Mouse (Mus musculus): ENCODE results near the gene Fiz1. TPM values are rescaled to one million over a fixed set of nuclear protein-coding genes. Genes with fewer than 3 reads are reported as not detected.
"Not testable (repeated sequence)": the region's sequence is repeated elsewhere in the genome, so short reads cannot be mapped to it uniquely, and the experiment has no call there.

Gene Fiz1
- polyA plus RNA-seq, 1 experiment from 2014 or later: 34.3 TPM

- Histone ChIP-seq H3K36me3 (ENCODE audit: control insufficient read depth, insufficient read depth, low read length) (peaks cover 12% of the 10 kb centered on the region), H3K9ac (ENCODE audit: low read length) (no peak overlapping the region), H3K9me3 (replicated peaks; ENCODE audit: control insufficient read depth, low read length) (no peaks in the 10 kb centered on the region), H3K4me3 (ENCODE audit: low read depth, low read length) (no peak overlapping the region), H3K27ac (ENCODE audit: low read depth, low read length) (no peak overlapping the region), H3K4me2 (ENCODE audit: low read length) (no peak overlapping the region), H3K27me3 (replicated peaks; ENCODE audit: control insufficient read depth, insufficient read depth, low read length) (no peaks in the 10 kb centered on the region), H3K4me1 (ENCODE audit: control insufficient read depth, insufficient read depth, low read length) (peaks cover 13% of the 10 kb centered on the region)
- 98% methylated on average over 2 of the region's 2 CpGs for WGBS
- ATAC-seq: no peak
- DNase-seq (ENCODE audit: low spot score): no peak
Observed at GRCm38 (mm10) chr7:5016920-5017319, 2.4 kb upstream of the Fiz1 start.

- H3K27ac ChIP-seq (ENCODE audit: low read depth, low read length): peak overlapping the region; percentile 99
- peak overlapping the region; percentile 70 for H3K9ac ChIP-seq (ENCODE audit: low read length)
- peak overlapping the region; percentile 59 for H3K4me2 ChIP-seq (ENCODE audit: low read length)
- H3K4me1 ChIP-seq (ENCODE audit: control insufficient read depth, insufficient read depth, low read length): peaks cover 6% of the 10 kb centered on the region
- H3K36me3 ChIP-seq (ENCODE audit: control insufficient read depth, insufficient read depth, low read length): peaks cover 19% of the 10 kb centered on the region
- ATAC-seq (no peak), DNase-seq (ENCODE audit: low spot score) (no peak)
- no peaks in the 10 kb centered on the region for H3K9me3 ChIP-seq (replicated peaks; ENCODE audit: control insufficient read depth, low read length)
- peak overlapping the region; percentile 70 for H3K4me3 ChIP-seq (ENCODE audit: low read depth, low read length)
- WGBS: 70% methylated on average over 3 of the region's 3 CpGs
- no peaks in the 10 kb centered on the region for H3K27me3 ChIP-seq (replicated peaks; ENCODE audit: control insufficient read depth, insufficient read depth, low read length)
Observed at GRCm38 (mm10) chr7:5016057-5016456, 1.6 kb upstream of the Fiz1 start.

- H3K4me1 ChIP-seq (ENCODE audit: control insufficient read depth, insufficient read depth, low read length): peaks cover 5% of the 10 kb centered on the region; the same call in 1 of the 2 replicates
- peak within 1 kb of the TSS; percentile 88 for H3K9ac ChIP-seq (ENCODE audit: low read length)
- H3K36me3 ChIP-seq (ENCODE audit: control insufficient read depth, insufficient read depth, low read length): peaks cover 26% of the 10 kb centered on the region
- peak within 1 kb of the TSS; percentile 59 for H3K4me2 ChIP-seq (ENCODE audit: low read length)
- peak within 1 kb of the TSS; percentile 70 for H3K4me3 ChIP-seq (ENCODE audit: low read depth, low read length)
- H3K27me3 ChIP-seq (replicated peaks; ENCODE audit: control insufficient read depth, insufficient read depth, low read length): no peaks in the 10 kb centered on the region
- DNase-seq (ENCODE audit: low spot score) (peak; percentile 97), ATAC-seq (peak; percentile 78)
- under 1% methylated on average over 60 of the region's 76 CpGs for WGBS
- no peaks in the 10 kb centered on the region for H3K9me3 ChIP-seq (replicated peaks; ENCODE audit: control insufficient read depth, low read length)
- H3K27ac ChIP-seq (ENCODE audit: low read depth, low read length): peak within 1 kb of the TSS; percentile 99
Observed at GRCm38 (mm10) chr7:5015118-5016001, 863 bp upstream of the Fiz1 start, which contains the start of gene Gm44973. Gene Gm44973 (plus strand): TSS chr7:5015496.

DNA sequence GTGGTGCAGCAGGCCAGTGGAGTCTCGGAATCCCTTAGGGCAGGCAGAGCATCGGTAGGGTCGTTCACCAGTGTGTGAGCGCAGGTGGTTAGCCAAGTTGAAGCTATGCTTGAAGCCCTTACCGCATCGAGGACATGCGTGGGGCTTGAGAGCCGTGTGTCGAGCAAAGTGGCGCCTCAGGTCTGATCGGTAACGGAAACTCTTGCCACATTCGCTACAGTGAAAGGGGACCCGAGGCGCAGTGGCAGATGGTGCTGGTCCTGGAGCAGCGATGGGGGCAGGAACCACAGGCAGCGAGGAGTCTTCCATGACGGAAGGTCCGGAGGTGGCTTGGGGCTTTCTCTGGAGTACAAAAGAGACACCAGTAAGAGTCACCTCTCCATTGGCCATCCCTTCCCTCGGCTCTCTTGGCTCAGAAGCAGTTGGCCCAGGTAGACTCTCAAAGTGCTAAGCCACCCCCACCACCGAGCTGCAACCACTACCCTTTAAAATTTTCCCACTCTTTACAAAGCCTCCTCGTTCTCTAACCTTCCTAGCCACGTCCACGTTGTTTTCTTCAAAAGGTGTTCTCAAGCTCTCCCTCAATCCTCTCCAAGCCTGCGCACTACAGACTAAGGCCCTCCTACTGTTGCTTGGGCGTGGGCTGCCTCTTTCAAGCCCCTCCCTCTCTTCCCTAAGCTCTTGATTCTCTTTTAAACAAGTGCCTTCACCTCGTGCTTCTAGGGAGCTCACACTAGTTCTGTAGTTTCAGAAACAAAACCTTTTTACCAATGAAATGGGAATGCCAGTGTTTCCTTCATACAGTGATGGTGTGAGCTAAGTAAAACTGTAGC, 1.6 kb downstream of the Fiz1 start:
- no peak for DNase-seq (ENCODE audit: low spot score)

GRCm38 (mm10) chr7:5008229-5008628, 6.3 kb downstream of the Fiz1 start:
- 97% methylated on average over 26 of the region's 26 CpGs for WGBS
- no peak for ATAC-seq
- no peak for DNase-seq (ENCODE audit: low spot score)
- peaks cover 68% of the 10 kb centered on the region for H3K36me3 ChIP-seq (ENCODE audit: control insufficient read depth, insufficient read depth, low read length)
- no peak overlapping the region for H3K4me3 ChIP-seq (ENCODE audit: low read depth, low read length)
- H3K27ac ChIP-seq (ENCODE audit: low read depth, low read length): no peak overlapping the region
- no peaks in the 10 kb centered on the region for H3K27me3 ChIP-seq (replicated peaks; ENCODE audit: control insufficient read depth, insufficient read depth, low read length)
- H3K9ac ChIP-seq (ENCODE audit: low read length): no peak overlapping the region
- H3K4me2 ChIP-seq (ENCODE audit: low read length): no peak overlapping the region
- no peaks in the 10 kb centered on the region for H3K4me1 ChIP-seq (ENCODE audit: control insufficient read depth, insufficient read depth, low read length)
- H3K9me3 ChIP-seq (replicated peaks; ENCODE audit: control insufficient read depth, low read length): no peaks in the 10 kb centered on the region

More for the DNA sequence above, 1.6 kb downstream of the Fiz1 start:
- H3K4me2 ChIP-seq (ENCODE audit: low read length): peak overlapping the region; percentile 52; the same call in 1 of the 2 replicates
- no peaks in the 10 kb centered on the region for H3K9me3 ChIP-seq (replicated peaks; ENCODE audit: control insufficient read depth, low read length)
- peaks cover 5% of the 10 kb centered on the region; the same call in 1 of the 2 replicates for H3K4me1 ChIP-seq (ENCODE audit: control insufficient read depth, insufficient read depth, low read length)
- WGBS: 92% methylated on average over 27 of the region's 27 CpGs
- no peak overlapping the region for H3K9ac ChIP-seq (ENCODE audit: low read length)
- no peak overlapping the region for H3K4me3 ChIP-seq (ENCODE audit: low read depth, low read length)
- H3K27me3 ChIP-seq (replicated peaks; ENCODE audit: control insufficient read depth, insufficient read depth, low read length): no peaks in the 10 kb centered on the region
- peaks cover 50% of the 10 kb centered on the region for H3K36me3 ChIP-seq (ENCODE audit: control insufficient read depth, insufficient read depth, low read length)
- no peak overlapping the region for H3K27ac ChIP-seq (ENCODE audit: low read depth, low read length)
- no peak for ATAC-seq

DNA sequence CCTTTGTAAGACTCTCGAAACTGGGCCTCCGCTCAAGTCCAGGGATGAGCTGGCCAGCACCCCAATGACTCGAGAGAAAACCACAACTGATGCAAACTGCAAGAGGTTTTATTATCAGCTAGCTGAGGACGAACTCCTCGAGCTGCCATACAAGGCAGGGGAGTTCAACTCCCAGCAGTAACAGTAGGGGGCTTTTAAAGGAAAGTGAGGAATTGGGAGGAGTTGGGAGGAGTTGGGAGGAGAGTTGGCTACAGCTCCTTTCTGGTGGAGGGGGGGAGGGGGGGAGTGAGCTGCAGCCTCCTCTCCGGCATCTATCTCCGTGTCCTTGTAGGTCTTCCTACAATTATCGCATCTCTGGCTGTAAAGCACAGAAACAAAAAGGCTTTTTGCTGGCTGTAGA, 11.6 kb downstream of the Fiz1 start:
- peaks cover 18% of the 10 kb centered on the region for H3K36me3 ChIP-seq (ENCODE audit: control insufficient read depth, insufficient read depth, low read length)
- not testable (repeated sequence) for H3K9me3 ChIP-seq (replicated peaks; ENCODE audit: control insufficient read depth, low read length); DNase-seq (ENCODE audit: low spot score); H3K4me1 ChIP-seq (ENCODE audit: control insufficient read depth, insufficient read depth, low read length); H3K4me2 ChIP-seq (ENCODE audit: low read length); H3K4me3 ChIP-seq (ENCODE audit: low read depth, low read length); H3K27me3 ChIP-seq (replicated peaks; ENCODE audit: control insufficient read depth, insufficient read depth, low read length); H3K9ac ChIP-seq (ENCODE audit: low read length); H3K27ac ChIP-seq (ENCODE audit: low read depth, low read length); ATAC-seq
- WGBS: 60% methylated on average over 8 of the region's 8 CpGs

- 69% methylated on average over 2 of the region's 2 CpGs for WGBS
- no peak overlapping the region for H3K9ac ChIP-seq (ENCODE audit: low read length)
- DNase-seq (ENCODE audit: low spot score): no peak
Observed at GRCm38 (mm10) chr7:4999876-5000275, 14.6 kb downstream of the Fiz1 start.

DNA sequence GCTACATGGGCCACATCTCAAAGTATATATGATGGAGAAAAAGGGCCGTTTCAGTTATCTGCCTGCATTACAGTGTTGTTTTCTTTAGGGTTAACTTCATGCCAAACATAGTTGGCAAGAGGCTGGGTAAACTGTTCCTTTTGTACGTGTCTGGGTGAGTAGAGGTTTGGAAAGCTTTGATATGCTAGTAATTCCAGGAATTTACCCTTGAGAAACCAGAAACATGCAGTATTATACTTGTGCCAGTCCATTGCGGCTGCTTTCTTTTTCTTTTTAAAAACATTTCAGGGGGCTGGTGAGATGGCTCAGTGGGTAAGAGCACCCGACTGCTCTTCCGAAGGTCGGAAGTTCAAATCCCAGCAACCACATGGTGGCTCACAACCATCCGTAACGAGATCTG, 17.6 kb downstream of the Fiz1 start:
- peak overlapping the region; percentile 80 for H3K4me3 ChIP-seq (ENCODE audit: low read depth, low read length)
- H3K36me3 ChIP-seq (ENCODE audit: control insufficient read depth, insufficient read depth, low read length): peaks cover 23% of the 10 kb centered on the region
- no peaks in the 10 kb centered on the region for H3K9me3 ChIP-seq (replicated peaks; ENCODE audit: control insufficient read depth, low read length)
- WGBS: 72% methylated on average over 6 of the region's 8 CpGs
- peaks cover 10% of the 10 kb centered on the region for H3K4me1 ChIP-seq (ENCODE audit: control insufficient read depth, insufficient read depth, low read length)
- DNase-seq (ENCODE audit: low spot score): no peak
- H3K27me3 ChIP-seq (replicated peaks; ENCODE audit: control insufficient read depth, insufficient read depth, low read length): no peaks in the 10 kb centered on the region
- no peak overlapping the region for H3K27ac ChIP-seq (ENCODE audit: low read depth, low read length)
- peak overlapping the region; percentile 69 for H3K4me2 ChIP-seq (ENCODE audit: low read length)
- ATAC-seq: no peak
- peak overlapping the region; percentile 93; the same call in 1 of the 2 replicates for H3K9ac ChIP-seq (ENCODE audit: low read length)

More at GRCm38 (mm10) chr7:4999876-5000275, 14.6 kb downstream of the Fiz1 start:
- Histone ChIP-seq H3K4me1 (ENCODE audit: control insufficient read depth, insufficient read depth, low read length) (peaks cover 2% of the 10 kb centered on the region), H3K4me2 (ENCODE audit: low read length) (no peak overlapping the region), H3K4me3 (ENCODE audit: low read depth, low read length) (no peak overlapping the region), H3K27me3 (replicated peaks; ENCODE audit: control insufficient read depth, insufficient read depth, low read length) (no peaks in the 10 kb centered on the region), H3K27ac (ENCODE audit: low read depth, low read length) (no peak overlapping the region), H3K9me3 (replicated peaks; ENCODE audit: control insufficient read depth, low read length) (no peaks in the 10 kb centered on the region), H3K36me3 (ENCODE audit: control insufficient read depth, insufficient read depth, low read length) (no peaks in the 10 kb centered on the region)
- ATAC-seq: no peak
